Mouse (Mus musculus): ENCODE results near the gene Dscaml1.

Gene Dscaml1

DNA sequence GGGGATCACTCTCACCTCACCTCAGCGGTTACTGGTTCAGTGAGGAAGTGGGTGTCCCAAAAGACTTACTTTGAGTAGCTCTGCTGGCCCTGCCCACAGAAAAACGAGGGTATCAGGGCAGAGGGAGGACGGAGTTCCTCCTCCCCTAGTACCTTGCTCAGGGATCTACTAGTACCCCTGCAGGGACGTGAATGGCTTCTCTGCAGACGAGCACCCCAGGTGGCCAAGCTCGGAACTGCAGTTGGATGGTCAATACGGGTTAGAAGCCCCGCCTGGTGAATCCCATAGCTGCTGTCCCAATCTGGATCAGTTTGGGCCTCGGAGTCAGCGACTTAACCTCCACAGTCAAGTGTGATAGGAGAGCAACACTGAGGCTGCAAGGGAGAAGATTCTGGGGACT is 14.1 kb upstream of the Dscaml1 start:
- DNase-seq: peak; percentile 68 to 92

DNA sequence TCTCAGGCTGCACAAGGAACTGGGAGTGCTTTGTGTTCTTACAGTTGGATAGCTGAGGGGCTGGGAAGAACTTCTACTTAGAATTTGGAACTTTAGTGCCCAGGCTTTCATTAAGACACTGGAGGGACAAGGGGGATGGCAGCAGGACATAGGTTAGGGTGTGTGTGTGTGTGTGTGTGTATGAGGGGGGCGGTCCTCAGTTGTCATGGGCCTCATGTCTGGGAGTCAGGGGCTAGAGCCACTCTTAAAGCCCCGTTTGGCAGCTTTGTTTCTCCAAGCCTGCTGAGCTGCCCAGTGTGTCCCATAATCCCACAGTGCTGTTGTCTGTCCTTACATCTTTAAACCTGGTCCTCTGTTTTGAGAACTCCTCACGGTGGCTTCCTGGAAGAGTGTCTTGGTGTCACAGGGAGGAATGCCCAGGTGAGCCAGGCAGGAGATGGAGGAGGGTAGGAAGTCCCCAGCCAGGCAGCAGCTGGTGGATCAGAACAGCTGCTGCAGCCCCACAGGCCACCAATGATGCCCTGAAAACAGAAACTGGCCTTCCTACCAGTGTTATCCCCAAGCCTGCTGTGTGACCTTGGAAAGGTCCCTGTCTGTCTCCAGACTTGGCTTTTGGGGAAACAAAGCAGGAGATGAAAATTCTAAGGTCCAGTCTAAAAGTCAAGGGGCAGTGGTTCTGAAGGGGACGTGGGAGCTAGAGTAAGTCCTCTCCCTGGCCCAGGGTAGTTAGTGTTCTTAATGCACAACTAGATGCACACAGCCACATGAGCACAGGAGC is 13.5 kb upstream of the Dscaml1 start:
- no peak for DNase-seq

GRCm38 (mm10) chr9:45413478-45414140 is 12.8 kb upstream of the Dscaml1 start:
- DNase-seq: peak in 1 of 2 experiments; percentile 41

DNA sequence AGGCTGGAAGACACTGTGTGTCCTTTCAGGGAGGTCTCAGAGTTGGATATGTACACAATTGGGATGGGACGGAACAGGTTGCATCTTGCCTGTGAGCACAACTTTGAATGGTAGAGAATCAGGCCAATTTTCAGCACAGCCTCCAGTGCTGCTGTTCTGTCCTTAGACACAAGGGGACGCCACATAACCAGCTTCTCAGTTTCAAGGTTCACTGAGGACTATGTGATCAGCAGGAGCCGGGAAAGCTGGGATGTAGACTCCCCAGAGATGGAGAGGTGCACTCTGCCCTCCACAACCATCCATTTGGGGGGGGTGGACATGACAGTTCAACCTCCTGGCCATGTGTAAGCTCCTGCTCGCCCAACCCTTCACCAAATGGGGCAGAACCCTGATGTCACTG is 10.5 kb upstream of the Dscaml1 start:
- DNase-seq: peak in 1 of 2 experiments; percentile 21

DNA sequence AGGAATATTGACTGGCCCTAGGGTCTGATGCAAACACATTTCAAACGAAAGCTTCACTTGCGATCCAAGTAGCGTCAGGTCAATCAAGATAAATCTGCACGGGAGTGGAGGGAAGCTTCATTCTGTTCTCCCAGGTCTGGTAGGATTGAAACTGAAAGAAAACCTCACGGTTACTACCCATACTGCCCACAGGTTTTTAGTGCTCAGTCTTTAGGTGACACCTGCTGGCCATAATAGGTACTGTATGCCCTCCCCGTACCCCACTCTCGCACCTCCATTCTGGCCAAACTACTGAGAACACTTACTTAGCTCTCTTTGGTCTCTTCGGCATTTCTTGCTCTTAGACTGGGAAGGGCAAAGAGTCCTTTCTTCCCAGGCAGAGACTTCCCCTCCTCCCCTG is 9.2 kb upstream of the Dscaml1 start:
- DNase-seq: peak; percentile 23 to 71

DNA sequence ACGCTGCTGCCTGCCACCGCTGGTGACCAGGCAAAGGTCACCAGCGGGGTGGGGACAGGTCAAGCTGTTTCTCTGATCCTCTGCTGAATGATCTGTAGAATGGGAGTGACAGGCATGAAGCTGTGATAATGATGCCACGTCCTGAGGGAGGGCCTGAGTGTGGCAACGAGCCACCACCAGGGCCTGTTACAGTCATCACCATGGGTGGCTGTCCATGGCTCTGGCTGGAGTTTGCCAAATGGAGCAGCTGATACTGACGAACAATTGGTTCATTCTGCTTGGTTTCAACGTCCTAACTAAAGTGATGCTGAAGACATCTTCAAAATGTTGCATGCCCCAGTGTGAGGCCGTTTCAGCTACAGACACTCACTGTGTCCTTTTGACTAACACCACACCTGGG is 8.2 kb upstream of the Dscaml1 start:
- DNase-seq: no peak

- DNase-seq: no peak
These were observed 5.2 kb upstream of the Dscaml1 start for GRCm38 (mm10) chr9:45421209-45421608.

- DNase-seq: no peak
These were observed 3.6 kb upstream of the Dscaml1 start for GRCm38 (mm10) chr9:45422761-45423298.

- DNase-seq: no peak
These were observed 3.0 kb downstream of the Dscaml1 start for GRCm38 (mm10) chr9:45429392-45429791.

DNA sequence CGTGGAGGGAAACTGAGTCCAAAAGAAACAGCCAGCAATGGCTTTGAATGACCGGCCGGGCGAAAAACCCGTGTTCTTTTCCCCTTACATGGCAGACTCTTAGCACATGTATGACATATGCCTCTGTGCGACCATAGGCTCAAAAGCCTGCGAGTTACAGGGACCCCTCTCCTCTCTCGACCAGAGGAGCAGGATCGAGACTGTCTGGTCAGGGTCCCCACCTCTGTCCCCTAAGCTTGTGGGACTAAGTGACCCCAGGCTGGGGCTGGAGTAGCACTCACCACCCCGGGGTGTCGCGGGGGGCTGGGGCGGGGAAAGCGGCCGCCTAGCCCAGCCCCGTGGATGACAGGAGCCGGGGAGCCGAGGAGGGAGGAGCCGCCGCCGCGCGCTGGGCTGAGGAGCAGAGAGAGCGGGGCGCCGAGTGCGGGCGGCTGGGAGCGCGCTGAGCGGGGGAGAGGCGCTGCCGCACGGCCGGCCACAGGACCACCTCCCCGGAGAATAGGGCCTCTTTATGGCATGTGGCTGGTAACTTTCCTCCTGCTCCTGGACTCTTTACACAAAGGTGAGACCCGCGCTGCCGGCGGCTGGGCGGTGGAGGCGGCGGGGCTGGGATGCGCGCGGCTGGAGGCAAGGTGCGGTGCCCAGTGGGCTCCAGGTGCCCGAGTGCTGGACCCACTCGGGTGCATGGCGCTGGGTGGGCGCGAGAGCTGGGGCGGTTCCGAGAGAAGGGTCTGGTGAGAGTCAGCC is 3.7 kb downstream of the Dscaml1 start:
- DNase-seq: no peak

DNA sequence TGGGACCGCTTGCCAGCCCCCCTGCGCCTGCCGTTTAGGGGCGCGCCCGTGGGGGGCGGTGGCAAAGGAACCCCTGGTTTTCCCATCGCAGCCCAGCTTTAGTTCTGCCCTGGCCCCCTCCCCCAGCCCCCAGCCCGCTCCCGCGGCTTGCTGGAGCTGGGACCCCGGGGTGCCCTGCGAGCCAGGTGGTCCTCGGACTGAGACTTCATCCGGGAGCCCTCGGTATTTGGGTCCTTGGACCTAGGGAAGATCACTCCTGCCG is 4.2 kb downstream of the Dscaml1 start:
- DNase-seq: no peak

DNA sequence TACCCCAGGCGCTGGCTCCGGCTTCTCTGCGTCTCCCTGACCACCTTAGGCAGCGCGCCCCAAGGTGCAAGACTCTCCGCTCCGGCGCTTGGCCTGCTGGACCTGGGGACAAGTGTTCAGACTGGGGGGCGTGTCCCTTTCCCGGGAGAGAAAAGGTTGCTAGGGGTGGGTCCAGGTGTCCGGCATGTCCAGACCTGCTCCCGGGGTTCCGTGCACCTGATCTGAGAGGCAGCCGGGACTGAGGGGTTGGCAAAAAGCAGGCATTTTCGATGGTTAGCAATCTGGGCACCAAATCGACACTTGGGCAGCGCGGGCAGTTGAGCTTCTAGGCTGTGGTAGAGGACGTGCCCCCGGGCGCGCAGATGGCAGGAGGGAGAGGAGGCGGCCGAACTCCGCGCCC is 4.7 kb downstream of the Dscaml1 start:
- no peak for DNase-seq

- no peak for DNase-seq
These were observed 6.2 kb downstream of the Dscaml1 start for GRCm38 (mm10) chr9:45432639-45433038.

DNA sequence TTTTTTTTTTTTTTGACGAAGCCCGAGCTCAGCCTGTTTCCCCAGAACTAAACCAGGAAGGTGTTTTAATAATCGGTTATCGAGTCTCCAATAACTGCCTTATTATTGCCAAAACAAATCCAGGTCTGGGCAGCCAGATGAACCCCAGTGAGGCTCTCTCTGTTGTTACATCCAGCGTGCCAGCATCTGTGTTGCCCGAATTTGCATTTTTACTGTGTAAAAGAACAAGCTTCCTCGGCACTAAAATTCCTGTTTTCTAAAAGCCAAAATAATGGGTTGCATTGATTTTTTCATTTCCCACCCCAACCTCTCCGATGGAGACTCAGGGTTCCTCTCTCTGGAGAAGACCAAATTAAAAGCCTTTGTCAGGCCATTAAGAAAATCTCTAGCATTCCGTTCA is 6.7 kb downstream of the Dscaml1 start:
- no peak for DNase-seq

DNA sequence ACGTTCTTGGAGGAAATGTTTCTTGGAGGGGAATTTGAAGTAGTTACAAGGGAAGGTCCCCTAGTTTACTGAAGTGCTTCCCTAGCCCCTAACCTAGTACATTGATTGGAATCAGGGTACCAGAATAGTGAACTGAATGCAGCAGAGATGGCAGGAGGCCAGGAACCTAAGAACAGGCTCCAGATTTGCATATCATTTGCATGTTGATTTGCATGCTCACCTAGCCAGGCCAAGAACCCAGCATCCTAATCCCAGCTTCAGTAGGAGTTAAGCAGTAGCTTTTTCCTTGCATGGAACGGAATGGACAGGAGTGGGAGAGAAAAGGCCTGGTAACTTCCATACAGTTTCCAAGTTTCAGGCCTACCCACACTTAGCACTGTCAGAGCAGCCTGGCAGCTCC is 7.7 kb downstream of the Dscaml1 start:
- DNase-seq: no peak

DNA sequence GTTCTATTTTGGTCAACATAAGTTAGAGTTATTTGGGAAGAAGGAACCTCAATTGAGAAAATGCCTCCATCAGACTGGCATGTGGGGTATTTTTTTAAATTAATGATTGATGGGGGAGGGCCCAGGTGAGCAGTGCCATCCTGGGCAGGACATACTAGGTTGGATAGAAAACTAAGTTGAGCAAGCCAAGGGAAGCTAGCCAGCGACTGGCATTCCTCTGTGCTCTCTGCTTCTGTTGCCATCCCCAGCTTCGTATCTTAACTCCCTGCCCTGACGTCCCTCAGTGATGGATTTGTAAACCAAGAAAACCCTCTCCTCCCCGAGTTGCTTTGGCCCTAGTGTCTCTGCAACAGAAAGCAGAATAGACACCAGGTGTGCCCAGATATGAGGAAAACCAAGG is 12.6 kb downstream of the Dscaml1 start:
- no peak for DNase-seq

DNA sequence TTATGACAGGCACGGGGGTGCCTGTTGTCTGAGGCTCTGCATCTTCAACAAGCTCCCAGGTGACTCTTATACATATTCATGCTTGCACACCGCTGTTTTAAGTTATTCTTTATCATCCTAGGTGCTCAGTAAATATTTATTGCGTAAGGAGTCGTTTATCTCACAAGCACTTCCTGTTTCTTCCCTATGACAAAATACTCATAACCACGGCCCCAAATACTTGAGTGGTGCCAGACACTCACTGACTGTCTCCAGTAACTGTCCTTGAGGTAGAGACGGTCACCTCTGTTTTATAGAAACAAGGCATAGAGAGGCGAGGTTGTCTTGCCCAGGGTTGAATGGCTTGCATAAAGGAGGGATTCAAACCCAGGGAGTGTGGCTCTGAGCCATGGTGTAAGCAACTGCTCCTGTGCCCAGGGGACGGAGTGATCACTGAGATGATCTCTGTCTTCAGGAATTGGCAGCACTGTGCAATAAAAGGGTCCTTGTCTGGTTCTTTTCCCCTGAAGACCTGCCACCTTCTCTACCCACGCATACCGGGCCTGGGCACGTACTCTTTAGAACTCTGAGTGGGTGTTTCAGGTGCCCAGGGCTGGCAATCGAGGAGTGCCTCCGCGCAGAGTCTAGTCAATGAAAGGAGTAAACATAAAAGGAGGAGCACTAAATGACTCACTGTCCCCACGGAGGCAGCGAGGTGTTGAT is 13.8 kb downstream of the Dscaml1 start:
- DNase-seq: no peak

DNA sequence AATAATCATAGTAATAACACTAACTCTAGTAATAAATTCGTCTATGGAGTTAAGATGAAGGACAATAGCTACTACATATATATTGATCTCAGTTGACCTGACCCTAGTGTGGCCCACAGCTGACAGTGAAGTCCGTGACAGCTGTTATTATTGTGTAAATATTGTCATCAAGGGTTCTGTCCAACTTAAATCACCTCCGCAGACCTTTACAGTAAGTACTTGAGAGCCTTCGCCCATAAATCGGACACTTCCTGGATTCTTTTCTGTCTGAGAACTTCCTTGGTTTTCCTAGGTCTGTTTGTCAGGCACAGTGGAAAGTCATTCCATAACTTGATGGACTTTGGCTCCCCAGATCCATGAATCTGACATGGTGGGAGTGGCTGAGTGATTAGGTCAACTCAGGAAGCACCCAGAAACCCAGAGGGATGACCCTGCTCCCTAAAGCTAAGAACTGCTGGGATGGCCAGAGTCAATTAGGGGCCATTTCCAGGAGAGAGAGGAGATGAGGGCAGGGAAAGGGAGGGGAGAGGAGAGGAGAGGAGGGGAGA is 17.9 kb downstream of the Dscaml1 start:
- DNase-seq: no peak

GRCm38 (mm10) chr9:45449658-45450057 is 23.2 kb downstream of the Dscaml1 start:
- no peak for DNase-seq

GRCm38 (mm10) chr9:45451346-45451745 is 24.9 kb downstream of the Dscaml1 start:
- DNase-seq: no peak

- DNase-seq: no peak
These were observed 27.6 kb downstream of the Dscaml1 start for GRCm38 (mm10) chr9:45454032-45454431.

GRCm38 (mm10) chr9:45454889-45455610 is 28.6 kb downstream of the Dscaml1 start:
- no peak for DNase-seq
